Mouse (Mus musculus) lung, embryonic 14.5 days (tissue): Measurements from ENCODE around the gene Kat6b. TPM values are rescaled to one million over a fixed set of nuclear protein-coding genes. Genes with fewer than 3 reads are reported as not detected.
"Not testable (repeated sequence)": the region's sequence is repeated elsewhere in the genome, so short reads cannot be mapped to it uniquely, and the experiment has no call there.

ENCODE experiments used
- ATAC-seq: fragments of 200-750 bp; cut with Nextera tagmentation; 2 replicates; pipeline ENCODE4 v1.8.0; 2017; ENCODE audit warnings: mild to moderate bottlenecking, moderate TSS enrichment, moderate library complexity; ENCODE audit not compliant: insufficient read depth
- DNase-seq: peaks from one replicate; pipeline ENCODE4 v3.0.0-alpha.2; 2015
- H3K27ac ChIP-seq: fragments of 300-500 bp; sonication (generic); 2 replicates; pipeline ENCODE4 v1.5.1; 2014; ENCODE audit warnings: low read depth, mild to moderate bottlenecking, moderate library complexity
- H3K27me3 ChIP-seq: fragments of 300-500 bp; sonication (generic); 2 replicates; pipeline ENCODE4 v1.6.1; 2014; ENCODE audit warnings: low read length, control low read depth; ENCODE audit not compliant: insufficient read depth
- H3K36me3 ChIP-seq: fragments of 300-500 bp; sonication (generic); 2 replicates; pipeline ENCODE4 v1.6.1; 2014; ENCODE audit warnings: control low read depth; ENCODE audit not compliant: insufficient read depth
- H3K4me1 ChIP-seq: fragments of 300-500 bp; sonication (generic); 2 replicates; pipeline ENCODE4 v1.6.1; 2014; ENCODE audit warnings: antibody characterized with exemption, control low read depth; ENCODE audit not compliant: insufficient read depth
- H3K4me2 ChIP-seq: fragments of 300-500 bp; sonication (generic); 2 replicates; pipeline ENCODE4 v1.6.1; 2014; ENCODE audit warnings: mild to moderate bottlenecking
- H3K4me3 ChIP-seq: fragments of 300-500 bp; sonication (generic); 2 replicates; pipeline ENCODE4 v1.5.1; 2014; ENCODE audit warnings: low read depth, low read length
- H3K9ac ChIP-seq: fragments of 300-500 bp; sonication (generic); 2 replicates; pipeline ENCODE4 v1.6.1; 2014
- H3K9me3 ChIP-seq: fragments of 300-500 bp; sonication (generic); 2 replicates; pipeline ENCODE4 v1.6.1; 2016; ENCODE audit warnings: low read depth, low read length, control low read depth
- CTCF ChIP-seq: IDR thresholded peaks from 2 replicates; pipeline ENCODE4 v1.5.1; 2016; ENCODE audit warnings: antibody characterized with exemption, low read depth
- WGBS: fragments of 180-500 bp; shearing (Covaris S2); extraction: QIAGEN DNeasy Blood & Tissue Kit; methylation state at CpG from one replicate; pipeline ENCODE4 v1.1.7; 2014; 5-methylcytosine and 5-hydroxymethylcytosine counted together
- polyA plus RNA-seq: library from polyadenylated mRNA; unstranded; fragments of >200 nt; fragmentation: Nextera tagmentation; extraction: Ambion mirVana; gene quantifications from 2 replicates; pipeline ENCODE4 v1.2.1, GENCODE M21; 2014

Kat6b gene
- polyA plus RNA-seq, 1 experiment from 2014 or later = 14.2 TPM

GRCm38 (mm10) chr14:21659652-21660051 lies 178.4 kb downstream of the Kat6b start:
- no peak overlapping the region for H3K4me3 ChIP-seq
- H3K4me2 ChIP-seq = peak overlapping the region; percentile 24; the same call in 1 of the 2 replicates
- peaks cover 37% of the 10 kb centered on the region for H3K36me3 ChIP-seq
- no peaks in the 10 kb centered on the region for H3K9me3 ChIP-seq
- no peak overlapping the region for H3K27ac ChIP-seq
- ATAC-seq (peak; percentile 71; the same call in 1 of the 2 replicates), DNase-seq (peak; percentile 78)
- 30% methylated on average over 5 of the region's 5 CpGs for WGBS
- H3K27me3 ChIP-seq = no peaks in the 10 kb centered on the region
- no peak overlapping the region for H3K9ac ChIP-seq
- H3K4me1 ChIP-seq = no peaks in the 10 kb centered on the region
- TF ChIP-seq CTCF = peak; percentile 76

GRCm38 (mm10) chr14:21662465-21663142 lies 181.4 kb downstream of the Kat6b start:
- H3K36me3 ChIP-seq = peaks cover 53% of the 10 kb centered on the region
- H3K9ac ChIP-seq = no peak overlapping the region
- no peaks in the 10 kb centered on the region for H3K4me1 ChIP-seq
- no peak overlapping the region for H3K4me3 ChIP-seq
- DNase-seq = peak; percentile 30
- no peak overlapping the region for H3K27ac ChIP-seq
- H3K27me3 ChIP-seq = no peaks in the 10 kb centered on the region
- no peak for ATAC-seq
- no peak overlapping the region for H3K4me2 ChIP-seq
- H3K9me3 ChIP-seq = no peaks in the 10 kb centered on the region
- WGBS = 67% methylated on average over 8 of the region's 8 CpGs
- TF ChIP-seq CTCF = peak; percentile 42; the same call in 1 of the 2 replicates

GRCm38 (mm10) chr14:21669218-21669617 lies 188.0 kb downstream of the Kat6b start:
- H3K4me3 ChIP-seq = no peak overlapping the region
- whole genome bisulfite sequencing = 47% methylated on average over 11 of the region's 11 CpGs
- peak; percentile 83 for DNase-seq
- no peak overlapping the region for H3K4me2 ChIP-seq
- H3K27me3 ChIP-seq = no peaks in the 10 kb centered on the region
- peaks cover 46% of the 10 kb centered on the region for H3K36me3 ChIP-seq
- no peak overlapping the region for H3K9ac ChIP-seq
- no peak for TF ChIP-seq CTCF
- no peaks in the 10 kb centered on the region for H3K9me3 ChIP-seq
- ATAC-seq = peak; percentile 79
- H3K4me1 ChIP-seq = peaks cover 2% of the 10 kb centered on the region; the same call in 1 of the 2 replicates
- H3K27ac ChIP-seq = peak overlapping the region; percentile 36; the same call in 1 of the 2 replicates

- Histone ChIP-seq H3K27me3 (no peaks in the 10 kb centered on the region), H3K36me3 (peaks cover 40% of the 10 kb centered on the region), H3K4me3 (no peak overlapping the region), H3K4me1 (peaks cover 2% of the 10 kb centered on the region; the same call in 1 of the 2 replicates), H3K9me3 (no peaks in the 10 kb centered on the region), H3K27ac (no peak overlapping the region), H3K4me2 (no peak overlapping the region), H3K9ac (no peak overlapping the region)
- 46% methylated on average over 11 of the region's 11 CpGs for WGBS
- peak; percentile 94 for DNase-seq
- no peak for TF ChIP-seq CTCF
- ATAC-seq = peak; percentile 98
Observed at GRCm38 (mm10) chr14:21669633-21670421, 188.6 kb downstream of the Kat6b start.

- not testable (repeated sequence) for H3K4me1 ChIP-seq, ATAC-seq, H3K9ac ChIP-seq, H3K27ac ChIP-seq, DNase-seq, H3K4me2 ChIP-seq, H3K4me3 ChIP-seq, H3K27me3 ChIP-seq, H3K9me3 ChIP-seq
- WGBS = 91% methylated on average over 15 of the region's 15 CpGs
- H3K36me3 ChIP-seq = peaks cover 34% of the 10 kb centered on the region
Observed at GRCm38 (mm10) chr14:21670422-21671006, 189.3 kb downstream of the Kat6b start.

- peaks cover 26% of the 10 kb centered on the region for H3K36me3 ChIP-seq
- no peak overlapping the region for H3K4me3 ChIP-seq
- H3K9ac ChIP-seq = no peak overlapping the region
- no peaks in the 10 kb centered on the region for H3K27me3 ChIP-seq
- H3K4me2 ChIP-seq = no peak overlapping the region
- H3K4me1 ChIP-seq = peaks cover 2% of the 10 kb centered on the region; the same call in 1 of the 2 replicates
- 61% methylated on average over 4 of the region's 4 CpGs for WGBS
- no peaks in the 10 kb centered on the region for H3K9me3 ChIP-seq
- no peak overlapping the region for H3K27ac ChIP-seq
- TF ChIP-seq CTCF = no peak
- no peak for ATAC-seq
- no peak for DNase-seq
Observed at GRCm38 (mm10) chr14:21673100-21673499, 191.9 kb downstream of the Kat6b start.

- no peaks in the 10 kb centered on the region for H3K27me3 ChIP-seq
- TF ChIP-seq CTCF = peak; percentile 39
- H3K36me3 ChIP-seq = peaks cover 13% of the 10 kb centered on the region; the same call in 1 of the 2 replicates
- no peak overlapping the region for H3K4me3 ChIP-seq
- H3K4me1 ChIP-seq = peaks cover 2% of the 10 kb centered on the region; the same call in 1 of the 2 replicates
- H3K9me3 ChIP-seq = no peaks in the 10 kb centered on the region
- H3K9ac ChIP-seq = no peak overlapping the region
- no peak overlapping the region for H3K4me2 ChIP-seq
- no peak overlapping the region for H3K27ac ChIP-seq
- WGBS = 54% methylated on average over 5 of the region's 5 CpGs
- DNase-seq (peak; percentile 75), ATAC-seq (no peak)
Observed at GRCm38 (mm10) chr14:21674471-21674870, 193.2 kb downstream of the Kat6b start.
